Mouse (Mus musculus): ENCODE data around the gene Akt1. TPM values are rescaled to one million over a fixed set of nuclear protein-coding genes. Genes with fewer than 3 reads are reported as not detected.

Gene Akt1
- total RNA-seq, 2 experiments from 2014 or later: 182 to 193 TPM

DNA sequence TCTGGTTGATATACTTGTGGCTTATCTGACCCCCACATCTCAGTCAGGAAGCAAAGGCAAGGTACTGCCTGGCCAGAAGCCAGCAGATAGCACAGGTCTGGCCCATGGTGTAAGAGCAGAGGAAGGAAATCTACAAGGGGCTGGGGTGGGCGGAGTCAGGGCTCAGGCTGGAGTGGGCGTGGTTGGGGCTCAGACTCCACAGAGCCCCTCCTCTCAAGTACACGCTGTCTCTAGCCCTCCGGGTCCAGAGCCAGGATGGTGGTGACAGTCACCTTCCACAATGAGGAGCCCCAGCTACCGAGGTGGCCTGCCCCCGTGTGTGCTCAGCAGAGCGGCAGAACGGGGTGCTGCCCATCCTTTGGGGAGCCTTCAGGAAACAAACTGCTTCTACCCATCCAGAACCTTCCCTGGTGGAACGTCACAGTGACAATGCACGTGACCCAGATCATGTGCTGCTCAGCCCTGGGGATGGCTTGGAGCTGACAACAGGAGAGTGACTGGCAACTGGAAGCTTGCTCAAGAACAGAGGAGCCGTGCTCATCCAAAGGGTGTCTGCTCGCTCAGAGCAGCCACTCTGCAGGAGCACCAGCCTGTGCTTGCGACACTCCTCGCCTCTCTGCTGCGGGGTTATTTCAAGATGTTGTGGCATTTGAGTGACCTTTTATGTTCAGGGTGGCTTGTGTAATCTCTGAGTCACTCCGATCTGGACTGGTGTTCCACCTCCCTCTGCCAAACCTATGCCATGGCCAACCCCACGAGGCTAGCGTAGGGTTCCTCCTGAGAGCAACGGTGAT is 45.6 kb downstream of the Akt1 start:
- DNase-seq: peak; percentile 77 to 83

DNA sequence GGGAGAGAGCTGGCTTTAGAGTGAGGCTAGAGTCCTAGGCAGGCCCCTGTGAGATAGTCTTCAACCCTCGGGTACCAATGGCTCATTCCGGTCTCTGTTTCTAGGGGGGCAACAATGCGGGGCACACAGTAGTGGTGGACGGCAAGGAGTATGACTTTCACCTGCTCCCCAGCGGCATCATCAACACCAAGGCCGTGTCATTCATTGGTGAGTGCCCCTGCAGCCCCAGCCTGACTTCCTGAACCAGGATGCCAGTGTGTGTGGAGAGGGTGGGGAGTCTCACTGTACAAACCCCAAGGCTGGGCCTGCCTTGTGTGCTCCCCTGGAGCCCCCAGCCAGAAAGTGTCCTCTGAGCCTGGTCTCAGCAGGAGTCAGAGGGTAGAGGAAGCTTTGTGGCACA is 46.5 kb downstream of the Akt1 start:
- no peak for DNase-seq

- no peak for DNase-seq
These were observed 47.4 kb downstream of the Akt1 start for GRCm38 (mm10) chr12:112627097-112627881.

GRCm38 (mm10) chr12:112626455-112626854 is 48.2 kb downstream of the Akt1 start:
- peak in 1 of 2 experiments; percentile 10 for DNase-seq

DNA sequence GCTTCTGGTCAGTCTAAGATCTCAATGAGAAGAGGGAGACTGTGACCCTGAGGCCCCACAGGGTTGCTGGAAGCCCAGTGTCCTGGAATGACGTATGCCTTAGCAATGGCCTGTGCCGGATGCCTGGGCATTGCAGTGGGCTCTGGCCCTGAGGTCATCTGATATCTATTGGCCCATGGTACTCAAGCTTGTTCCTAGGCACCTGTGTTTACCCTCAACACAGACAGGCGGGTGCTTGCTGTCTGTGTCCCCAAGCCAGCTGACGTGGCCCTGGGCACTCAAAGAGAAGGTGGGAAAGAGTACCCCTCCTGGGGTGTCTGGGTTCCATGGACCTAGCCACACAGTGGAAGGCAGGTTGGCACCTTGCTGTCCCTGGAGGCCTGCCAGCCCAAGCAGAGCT is 49.0 kb downstream of the Akt1 start:
- peak in 1 of 2 experiments; percentile 22 for DNase-seq

DNA sequence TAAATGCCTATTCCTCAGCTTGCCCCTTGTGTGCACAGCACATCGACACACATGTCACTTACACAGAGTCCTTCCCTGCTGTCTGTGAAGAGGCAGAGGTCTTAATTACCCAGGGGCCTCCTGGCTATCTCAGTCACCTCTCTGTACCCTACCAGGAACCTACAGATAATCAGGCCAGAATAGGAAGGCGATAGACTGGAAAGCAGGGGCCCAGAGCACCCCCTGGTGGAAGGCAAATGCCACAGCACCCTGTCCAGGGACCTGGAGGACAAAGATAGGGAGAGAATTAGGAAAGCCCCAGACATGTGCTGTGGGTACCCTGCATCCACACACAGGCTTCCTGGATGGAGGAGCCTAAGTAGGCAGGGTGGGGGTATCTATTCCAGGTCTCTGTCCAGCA is 50.9 kb downstream of the Akt1 start:
- DNase-seq: peak; percentile 60 to 85

GRCm38 (mm10) chr12:112621900-112622299 is 52.8 kb downstream of the Akt1 start:
- no peak for DNase-seq

- DNase-seq: no peak
These were observed 54.2 kb downstream of the Akt1 start for GRCm38 (mm10) chr12:112620354-112621061.

GRCm38 (mm10) chr12:112619686-112620353 is 54.9 kb downstream of the Akt1 start, which contains the start of gene Adssl1:
TSS of gene Adssl1 (plus strand) at chr12:112620045.
- peak; percentile 75 to 82 for DNase-seq

DNA sequence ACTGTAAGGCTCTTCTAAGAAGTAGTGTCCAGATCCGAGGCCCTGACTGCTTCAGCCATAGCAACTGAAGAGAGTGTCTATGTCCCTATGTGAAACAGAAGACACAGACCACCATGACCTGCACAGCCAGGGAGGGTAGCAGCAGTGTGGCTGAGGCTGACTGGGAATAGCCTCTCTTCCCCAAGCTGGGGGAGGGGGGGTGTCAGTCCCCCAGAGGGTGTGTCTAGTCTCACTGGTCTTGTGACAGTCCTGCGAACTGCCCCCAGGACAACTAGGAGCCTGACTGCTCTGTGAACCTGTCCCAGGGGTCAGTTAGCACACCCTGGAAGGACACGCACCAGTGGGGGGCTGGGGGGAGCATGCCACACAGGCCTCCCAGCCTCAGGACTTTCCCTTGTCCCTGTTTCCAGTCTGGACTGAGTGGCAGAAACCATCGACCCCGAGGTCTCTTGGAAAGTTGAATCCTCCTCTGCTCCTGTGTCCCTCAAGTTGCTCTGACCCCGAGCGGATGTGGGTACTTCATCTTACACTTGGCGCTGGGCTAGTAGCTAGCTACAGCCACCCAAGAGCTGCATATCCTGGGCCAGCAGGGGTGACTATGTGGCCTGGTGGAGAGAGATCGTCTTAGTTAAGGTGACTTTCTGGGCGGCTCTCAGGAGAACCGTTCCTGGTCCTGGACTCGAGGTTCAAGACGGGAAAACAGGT is 55.6 kb downstream of the Akt1 start:
- DNase-seq: peak; percentile 77 to 80

- DNase-seq: peak; percentile 80 to 83
These were observed 56.7 kb downstream of the Akt1 start for GRCm38 (mm10) chr12:112617898-112618380.

DNA sequence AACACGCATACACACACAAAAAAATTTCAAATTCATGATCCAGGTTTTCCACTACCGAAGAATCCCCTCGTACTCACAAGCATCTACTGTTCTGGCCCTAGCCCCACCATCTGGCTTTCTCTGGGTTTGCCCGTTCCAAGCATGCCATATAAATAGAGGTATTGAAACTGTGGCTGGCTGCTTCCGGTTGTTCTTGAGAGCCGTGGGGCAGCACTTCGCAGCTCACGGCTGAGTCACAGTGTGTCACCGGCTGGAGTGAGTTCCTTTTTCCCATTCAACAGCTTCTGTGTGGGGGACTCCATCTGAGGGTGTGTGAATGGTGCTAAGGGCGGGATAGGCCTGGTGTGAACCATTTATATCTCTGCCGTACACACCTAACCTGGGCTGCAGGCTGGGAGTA is 57.5 kb downstream of the Akt1 start:
- peak; percentile 31 to 60 for DNase-seq

DNA sequence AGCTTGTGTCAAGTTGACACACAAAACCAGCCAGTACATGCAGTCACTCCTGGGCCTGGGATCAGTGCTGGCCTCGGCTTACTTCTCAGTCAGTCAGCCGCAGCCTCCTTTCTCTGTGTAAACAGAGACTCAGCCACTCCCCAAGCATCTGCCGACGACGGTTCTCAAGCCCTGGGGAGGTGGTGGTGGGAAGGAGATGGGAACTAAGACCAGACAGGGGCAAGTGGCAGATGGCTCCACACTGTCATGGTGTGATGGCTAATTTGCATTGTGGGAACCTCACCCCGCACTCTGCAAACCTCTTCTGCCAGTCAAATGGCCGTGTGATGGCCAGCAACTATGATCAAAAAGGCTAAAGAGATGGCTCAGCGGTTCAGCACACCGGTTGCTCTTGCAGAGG is 58.0 kb downstream of the Akt1 start:
- DNase-seq: no peak

DNA sequence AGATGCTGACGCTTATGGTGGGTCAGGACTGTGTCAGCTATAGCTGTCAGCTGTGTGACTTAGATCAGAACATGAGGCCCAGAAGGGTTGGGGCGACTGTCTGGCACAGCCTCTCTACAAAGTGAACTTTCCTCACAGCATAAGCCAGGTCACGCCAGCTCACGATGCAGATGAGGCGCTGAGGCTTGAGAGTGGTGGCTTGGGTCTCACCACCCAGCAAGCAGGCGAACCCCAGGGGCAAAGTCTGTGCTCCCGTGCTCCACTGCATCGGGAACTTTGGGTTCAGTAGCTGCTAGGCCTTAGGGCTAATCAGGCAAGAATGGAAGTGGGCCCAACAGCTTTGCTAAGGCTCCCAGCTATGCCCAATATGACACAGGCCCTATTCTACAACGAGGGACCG is 65.7 kb downstream of the Akt1 start:
- no peak for DNase-seq

DNA sequence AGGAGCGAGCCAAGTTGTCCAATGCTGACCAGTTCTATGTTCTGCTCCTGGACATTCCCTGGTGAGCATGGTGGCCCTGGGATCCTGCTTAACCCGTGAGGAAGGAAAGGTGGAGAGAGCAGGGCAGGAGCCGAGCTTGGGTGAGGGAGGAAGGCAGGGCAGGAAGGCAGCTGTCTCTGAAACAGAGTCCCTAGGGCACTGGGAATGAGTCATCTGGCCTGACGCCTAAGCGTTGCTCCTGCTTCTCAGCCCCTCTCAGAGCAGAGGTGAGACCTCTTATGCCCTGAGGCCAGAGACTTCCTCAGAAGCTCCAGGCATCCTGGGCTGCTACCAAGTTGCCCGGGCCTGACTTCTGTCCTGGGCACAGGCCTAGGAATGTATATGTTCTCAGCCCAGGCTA is 67.7 kb downstream of the Akt1 start:
- DNase-seq: no peak

GRCm38 (mm10) chr12:112605766-112606165 is 68.9 kb downstream of the Akt1 start:
- peak; percentile 72 to 82 for DNase-seq

GRCm38 (mm10) chr12:112604709-112605649 is 69.7 kb downstream of the Akt1 start:
- DNase-seq: peak in 1 of 2 experiments; percentile 3

- DNase-seq: no peak
These were observed 70.7 kb downstream of the Akt1 start for GRCm38 (mm10) chr12:112604022-112604421.
